Mouse (Mus musculus) embryo, embryonic 11.5 days (tissue): Measurements from ENCODE around the gene Cox4i1.
A peak's percentile ranks its signal among the peaks of the same experiment; 100 is the strongest.
"Not testable (repeated sequence)": the region's sequence is repeated elsewhere in the genome, so short reads cannot be mapped to it uniquely, and the experiment has no call there.

Experiments used
- DNase-seq: peaks from one replicate; pipeline ENCODE4 v3.0.0-alpha.2; 2012; ENCODE audit warnings: low read depth, low spot score

The Cox4i1 gene

DNA sequence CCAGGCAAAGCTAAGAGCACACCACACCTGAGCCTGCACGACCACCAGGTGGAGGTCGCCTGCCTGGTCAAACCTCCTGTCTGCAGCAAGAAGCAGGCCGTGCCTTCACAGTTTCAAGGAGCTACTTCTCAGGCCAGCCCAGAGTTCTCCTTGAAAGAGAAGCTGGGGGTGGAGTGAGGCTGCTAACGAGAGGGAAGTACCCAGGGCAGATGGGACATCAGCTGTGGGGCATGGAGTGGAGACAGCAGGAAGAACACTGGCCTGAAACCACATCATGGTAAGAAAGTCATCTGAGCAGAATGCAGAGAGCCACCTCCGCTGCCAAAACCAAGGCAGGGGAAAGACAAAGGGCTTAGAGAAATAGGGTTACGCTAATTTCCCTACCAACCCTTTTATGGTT lies 3.5 kb upstream of the Cox4i1 start:
- no peak for DNase-seq

GRCm38 (mm10) chr8:120665726-120666455 lies 2.1 kb upstream of the Cox4i1 start:
- no peak for DNase-seq

GRCm38 (mm10) chr8:120666807-120667470 lies 1.1 kb upstream of the Cox4i1 start:
- DNase-seq: no peak

DNA sequence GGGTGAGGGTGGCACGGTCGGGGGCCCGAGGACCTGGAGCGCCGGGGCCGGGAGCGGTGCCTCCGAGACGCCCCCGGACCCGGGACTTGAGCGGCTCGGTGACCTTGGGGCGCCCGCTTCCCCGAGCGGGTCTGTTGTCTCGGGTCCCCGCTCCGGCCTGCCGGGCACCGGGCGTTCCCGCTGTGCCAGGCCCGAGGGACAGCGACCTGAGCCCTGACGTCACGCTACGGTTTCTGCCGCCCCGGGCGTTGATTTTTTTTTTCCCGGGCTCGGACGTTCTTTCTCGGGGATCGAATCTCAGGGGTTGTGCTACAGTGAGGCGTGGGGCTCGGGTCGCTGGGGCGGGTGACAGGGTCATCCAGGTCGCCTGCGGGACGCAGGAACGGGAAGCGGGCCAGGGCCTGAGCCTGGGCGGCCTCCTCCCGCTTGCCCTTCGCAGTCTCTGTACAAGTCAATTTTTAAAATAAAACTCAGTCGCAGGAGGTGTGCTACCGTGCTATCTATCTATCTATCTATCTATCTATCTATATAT lies 418 bp downstream of the Cox4i1 start, which contains the start of gene Emc8:
Emc8 (minus strand) TSS at position 200 of the 532 bp plus-strand sequence.
- no peak for DNase-seq

- no peak for DNase-seq
These were observed 3.8 kb downstream of the Cox4i1 start for GRCm38 (mm10) chr8:120671775-120672174.

GRCm38 (mm10) chr8:120672626-120673229 lies 4.7 kb downstream of the Cox4i1 start:
- no peak for DNase-seq

GRCm38 (mm10) chr8:120673298-120673697 lies 5.3 kb downstream of the Cox4i1 start:
- no peak for DNase-seq

GRCm38 (mm10) chr8:120675718-120676117 lies 7.7 kb downstream of the Cox4i1 start:
- no peak for DNase-seq

DNA sequence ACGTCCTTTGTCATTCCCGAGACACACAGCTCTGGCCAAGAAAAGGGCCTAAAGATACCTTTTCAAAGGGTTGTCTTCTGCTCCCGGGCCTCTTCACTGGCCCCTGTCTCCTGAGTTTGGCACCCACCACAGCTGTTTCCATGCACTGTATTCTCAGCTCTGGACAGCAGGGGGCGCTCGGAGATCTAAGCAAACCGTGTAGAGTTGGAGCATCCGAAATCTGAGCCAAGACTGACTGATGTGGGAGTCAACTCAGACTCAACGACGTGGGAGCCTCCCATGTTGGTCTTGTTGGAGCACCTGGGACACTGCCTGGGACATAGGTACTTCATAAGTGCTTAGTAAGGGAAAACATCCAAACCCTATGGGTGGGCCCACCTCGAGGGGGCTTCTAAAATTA lies 10.4 kb downstream of the Cox4i1 start:
- DNase-seq: peak; percentile 81

DNA sequence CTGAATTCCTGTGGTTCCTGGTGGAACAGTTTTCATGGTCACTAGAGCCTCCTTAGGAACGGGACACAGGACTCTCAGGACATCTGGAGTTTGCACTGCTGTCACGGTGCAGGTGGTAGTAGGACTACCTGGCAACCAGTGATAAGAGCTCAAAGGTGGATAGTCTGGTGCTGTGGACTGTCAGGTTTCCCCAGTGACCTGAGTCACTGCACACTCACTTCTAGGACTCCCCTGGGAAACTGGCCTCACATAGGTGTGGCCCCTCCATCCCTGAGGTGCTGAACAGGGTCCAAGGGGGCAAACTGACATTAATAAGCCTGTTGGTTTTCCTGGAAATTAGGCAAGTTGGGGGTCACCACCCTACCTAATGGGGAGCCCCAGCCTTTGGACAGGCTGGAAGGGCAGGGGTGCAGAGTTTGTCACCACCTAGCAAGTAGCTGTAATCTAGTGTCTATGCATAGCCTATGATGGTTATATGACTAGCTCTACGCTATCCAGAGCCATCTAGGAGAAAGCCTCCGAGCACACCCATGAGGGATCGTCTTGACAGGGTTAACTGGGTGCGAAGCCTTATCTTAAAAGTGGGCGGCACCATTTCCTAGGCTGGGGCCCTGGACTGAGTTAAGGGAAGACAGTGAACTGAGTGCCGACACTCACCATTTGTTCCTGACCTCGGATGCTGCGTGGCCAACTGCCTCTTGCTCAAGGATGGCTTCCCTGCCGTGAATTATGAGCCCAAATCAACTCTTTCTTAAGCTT lies 11.8 kb downstream of the Cox4i1 start:
- no peak for DNase-seq

DNA sequence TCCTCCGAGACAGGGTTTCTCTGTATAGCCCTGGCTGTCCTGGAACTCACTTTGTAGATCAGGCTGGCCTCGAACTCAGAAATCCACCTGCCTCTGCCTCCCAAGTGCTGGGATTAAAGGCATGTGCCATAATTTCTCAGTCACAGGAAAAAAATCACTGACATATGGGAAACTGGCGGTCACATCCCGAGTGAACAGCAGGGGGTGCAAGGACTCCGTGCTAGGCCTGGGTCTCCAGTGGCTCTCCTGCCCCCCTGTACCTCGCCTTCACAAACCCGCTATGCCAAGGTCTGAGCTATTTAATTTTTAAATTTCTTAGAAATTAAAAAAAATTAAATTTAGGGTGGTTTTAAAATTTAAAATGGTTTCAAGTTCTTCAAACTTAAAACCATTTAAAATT lies 12.4 kb downstream of the Cox4i1 start:
- not testable (repeated sequence) for DNase-seq

- DNase-seq: no peak
These were observed 13.1 kb downstream of the Cox4i1 start for GRCm38 (mm10) chr8:120681113-120681512.

GRCm38 (mm10) chr8:120683602-120684001 lies 15.6 kb downstream of the Cox4i1 start:
- DNase-seq: peak; percentile 42

DNA sequence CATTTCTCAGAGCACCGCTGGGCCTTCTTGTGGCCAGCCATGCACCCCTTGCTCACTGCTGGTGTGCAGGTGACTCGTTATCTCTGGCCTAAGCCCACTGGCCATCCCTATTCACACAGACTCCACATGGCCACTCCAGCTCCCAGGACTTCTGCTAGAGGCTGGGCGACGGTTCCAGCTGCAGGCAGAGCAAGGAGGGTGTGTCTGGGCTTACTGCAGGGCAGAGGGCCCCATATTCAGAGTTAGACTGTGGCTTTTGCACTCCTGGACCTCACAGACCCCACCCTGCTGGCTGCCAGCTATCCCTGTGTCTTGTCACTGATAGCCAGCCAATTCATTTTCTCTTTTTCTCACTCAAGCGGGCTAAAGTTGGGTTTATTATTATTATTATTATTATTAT lies 16.1 kb downstream of the Cox4i1 start:
- DNase-seq: no peak

GRCm38 (mm10) chr8:120685097-120685496 lies 17.1 kb downstream of the Cox4i1 start:
- DNase-seq: no peak

GRCm38 (mm10) chr8:120685591-120685990 lies 17.6 kb downstream of the Cox4i1 start:
- no peak for DNase-seq

DNA sequence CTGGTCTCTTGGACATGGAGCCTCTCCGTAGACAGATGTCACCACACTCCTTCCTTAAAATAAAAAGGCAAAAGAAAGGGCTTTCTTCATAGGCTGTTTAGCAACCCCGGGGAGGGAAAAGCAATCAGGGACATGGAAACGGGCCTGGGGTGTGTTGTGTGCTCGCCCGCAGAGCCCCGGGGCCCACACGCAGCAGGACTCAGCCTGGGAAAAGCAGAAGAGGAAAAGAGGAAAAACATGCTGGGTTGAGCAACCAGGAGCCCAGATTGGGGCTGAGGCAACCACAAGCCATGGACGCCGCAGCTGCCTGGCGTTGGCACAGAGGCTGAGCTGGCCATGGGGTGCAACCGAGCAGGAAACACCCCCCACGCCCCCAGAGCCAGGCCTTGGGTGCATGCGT lies 18.0 kb downstream of the Cox4i1 start:
- no peak for DNase-seq

- DNase-seq: no peak
These were observed 18.6 kb downstream of the Cox4i1 start for GRCm38 (mm10) chr8:120686576-120686975.

DNA sequence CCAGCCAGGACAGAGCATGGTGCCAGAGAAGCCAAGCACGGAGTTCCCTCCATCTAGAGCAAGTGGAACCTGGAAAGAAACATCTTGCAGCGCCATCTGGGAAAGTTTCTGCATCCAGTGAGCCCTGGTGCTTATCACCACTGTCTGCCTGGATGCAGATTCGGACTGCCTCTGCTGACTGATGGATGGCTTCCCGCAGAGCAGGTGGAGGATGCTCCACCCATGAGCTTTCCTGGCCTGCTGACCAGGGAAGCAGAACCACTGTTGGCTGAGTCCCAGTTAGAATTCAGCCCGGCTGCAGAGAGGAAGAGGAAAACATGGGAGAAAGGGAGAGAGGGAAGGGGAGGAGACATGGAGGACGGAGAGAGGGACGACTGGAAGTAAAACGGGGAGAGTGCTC lies 19.8 kb downstream of the Cox4i1 start:
- no peak for DNase-seq

- no peak for DNase-seq
These were observed 20.5 kb downstream of the Cox4i1 start for GRCm38 (mm10) chr8:120688511-120688910.

- no peak for DNase-seq
These were observed 24.9 kb downstream of the Cox4i1 start for GRCm38 (mm10) chr8:120692934-120693333.
